Mouse (Mus musculus) liver, embryonic 14.5 days (tissue): ENCODE results near the gene Ctnnd2.

Experiments
- CTCF ChIP-seq: IDR thresholded peaks from 2 replicates; pipeline ENCODE4 v1.5.1; 2016; ENCODE audit warnings: antibody characterized with exemption, low read depth, control low read depth
- EP300 ChIP-seq: IDR thresholded peaks from 2 replicates; pipeline ENCODE4 v1.6.1; 2016; ENCODE audit warnings: antibody characterized with exemption, low read depth

DNA sequence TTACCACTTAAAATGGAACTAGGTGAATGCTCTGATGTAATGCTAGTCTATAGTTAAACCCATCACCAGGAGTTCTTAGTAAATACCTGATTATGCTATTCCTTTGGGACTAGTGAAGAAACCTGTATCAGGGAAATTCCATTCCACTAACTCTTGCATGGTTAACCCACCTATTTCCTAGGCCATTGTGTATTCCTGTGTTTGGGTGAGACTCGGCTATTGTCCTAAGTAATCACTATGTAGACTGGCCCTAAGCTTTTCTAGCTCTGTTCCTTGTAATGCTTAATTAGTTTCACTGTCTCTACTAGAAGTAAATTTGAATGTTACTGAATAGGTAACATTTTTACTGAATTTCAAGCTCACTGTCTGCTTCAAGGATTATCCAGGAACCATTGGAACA is 14.4 kb upstream of the Ctnnd2 start:
- TF ChIP-seq CTCF, result no peak
- TF ChIP-seq EP300, result no peak
